Mouse (Mus musculus) thymus, adult 2 months (tissue): ENCODE data around the gene Enpep.

Experiments
- CTCF ChIP-seq: fragments of 200-500 bp; IDR thresholded peaks from 2 replicates; pipeline ENCODE4 v1.5.1; 2012; ENCODE audit warnings: mild to moderate bottlenecking, control low read depth, low read length, moderate library complexity, borderline replicate concordance; ENCODE audit not compliant: control insufficient read depth, poor library complexity, insufficient read depth; ENCODE audit errors: extremely low read depth
- POLR2A ChIP-seq: fragments of 200-500 bp; IDR thresholded peaks from 2 replicates; pipeline ENCODE4 v1.6.1; 2012; ENCODE audit warnings: mild to moderate bottlenecking, low read length, control low read depth, moderate library complexity; ENCODE audit not compliant: control insufficient read depth, poor library complexity, insufficient read depth; ENCODE audit errors: extremely low read depth

- TF ChIP-seq CTCF (no peak), POLR2A (no peak)
Measured at GRCm38 (mm10) chr3:129256766-129257165, 75.8 kb downstream of the Enpep start.
